Mouse (Mus musculus) MEL (cell line): Measurements from ENCODE around the gene Gramd4. TPM values are rescaled to one million over a fixed set of nuclear protein-coding genes. Genes with fewer than 3 reads are reported as not detected.

Source experiments
- DNase-seq: peaks from one replicate; pipeline ENCODE4 v3.0.0; 2011; ENCODE audit warnings: low read depth, low spot score
- H3K27ac ChIP-seq: 2 replicates; pipeline ENCODE4 v1.5.1; 2012; ENCODE audit warnings: low read depth, mild to moderate bottlenecking, control low read depth, low read length, moderate library complexity; ENCODE audit not compliant: control insufficient read depth
- H3K27me3 ChIP-seq, 2 experiments: fragments of 150-350 bp in 1 of 2; sonication (generic) in 1 of 2; 2 replicates each; pipeline ENCODE4 v1.6.1; 2012; ENCODE audit warnings: low read length in 2 of 2, mild to moderate bottlenecking in 2 of 2, improper control_type of control experiment in 1 of 2, moderate library complexity in 1 of 2; ENCODE audit not compliant: insufficient read depth in 2 of 2, control insufficient read depth in 1 of 2
- H3K36me3 ChIP-seq, 2 experiments: 2 replicates each; pipeline ENCODE4 v1.6.1; 2012 to 2014; ENCODE audit warnings: low read length in 2 of 2, improper control_type of control experiment in 1 of 2, inconsistent platforms in 1 of 2, mild to moderate bottlenecking in 1 of 2; ENCODE audit not compliant: insufficient read depth in 2 of 2, control insufficient read depth in 1 of 2
- H3K4me1 ChIP-seq, 2 experiments: fragments of 150-350 bp in 1 of 2; sonication (generic) in 1 of 2; 2 replicates each; pipeline ENCODE4 v1.6.1; 2012; ENCODE audit warnings: low read length in 2 of 2, improper control_type of control experiment in 1 of 2, mild to moderate bottlenecking in 1 of 2; ENCODE audit not compliant: insufficient read depth in 2 of 2, control insufficient read depth in 1 of 2
- H3K4me3 ChIP-seq, 2 experiments: fragments of 150-350 bp in 1 of 2; sonication (generic) in 1 of 2; 2 replicates each; pipeline ENCODE4 v1.5.1; 2012; ENCODE audit warnings: low read depth in 2 of 2, low read length in 2 of 2, mild to moderate bottlenecking in 2 of 2, moderate library complexity in 2 of 2, control low read depth in 1 of 2, improper control_type of control experiment in 1 of 2; ENCODE audit not compliant: control insufficient read depth in 1 of 2, insufficient read depth in 1 of 2
- H3K79me2 ChIP-seq: 2 replicates; pipeline ENCODE4 v1.6.1; 2012; ENCODE audit warnings: mild to moderate bottlenecking, low read length, moderate library complexity; ENCODE audit not compliant: control insufficient read depth, poor library complexity, insufficient read depth
- H3K9ac ChIP-seq: 2 replicates; pipeline ENCODE4 v1.6.1; 2012; ENCODE audit warnings: low read depth, mild to moderate bottlenecking, control low read depth, low read length, moderate library complexity; ENCODE audit not compliant: control insufficient read depth, poor library complexity, severe bottlenecking
- H3K9me3 ChIP-seq: fragments of 150-350 bp; sonication (generic); replicated peaks from 2 replicates; pipeline ENCODE4 v1.6.1; 2012; ENCODE audit warnings: mild to moderate bottlenecking, low read length, improper control_type of control experiment, moderate library complexity; ENCODE audit not compliant: insufficient read depth
- BHLHE40 ChIP-seq: IDR thresholded peaks from 2 replicates; pipeline ENCODE4 v1.6.1; 2012; ENCODE audit warnings: low read depth, mild to moderate bottlenecking, inconsistent platforms, low read length, improper control_type of control experiment, borderline replicate concordance
- CTCF ChIP-seq, 3 experiments: IDR thresholded peaks in 2 of 3; conservative IDR thresholded peaks in 1 of 3; 2 replicates each; pipeline ENCODE4 v1.5.1; 2011 to 2012; ENCODE audit warnings: low read length in 3 of 3, low read depth in 2 of 3, mild to moderate bottlenecking in 2 of 3, improper control_type of control experiment in 1 of 3, inconsistent platforms in 1 of 3, mixed read lengths in 1 of 3, moderate library complexity in 1 of 3; ENCODE audit not compliant: control insufficient read depth in 1 of 3, insufficient read depth in 1 of 3, poor library complexity in 1 of 3, severe bottlenecking in 1 of 3
- EP300 ChIP-seq, 2 experiments: IDR thresholded peaks; 2 replicates each; pipeline ENCODE4 v1.6.1; 2011; ENCODE audit warnings: improper control_type of control experiment in 2 of 2, low read length in 2 of 2, low read depth in 1 of 2, mild to moderate bottlenecking in 1 of 2
- ETS1 ChIP-seq: IDR thresholded peaks from 2 replicates; pipeline ENCODE4 v1.6.1; 2012; ENCODE audit warnings: low read depth, mild to moderate bottlenecking, inconsistent platforms, low read length, improper control_type of control experiment, moderate library complexity
- GABPA ChIP-seq: IDR thresholded peaks from 2 replicates; pipeline ENCODE4 v1.6.1; 2012; ENCODE audit warnings: low read depth, mild to moderate bottlenecking, inconsistent platforms, low read length, improper control_type of control experiment, moderate library complexity
- GATA1 ChIP-seq: IDR thresholded peaks from 2 replicates; pipeline ENCODE4 v1.6.1; 2011; ENCODE audit warnings: low read depth, low read length, improper control_type of control experiment
- MAFK ChIP-seq: IDR thresholded peaks from 2 replicates; pipeline ENCODE4 v1.6.1; 2011; ENCODE audit warnings: low read depth, mild to moderate bottlenecking, low read length, improper control_type of control experiment, borderline replicate concordance
- MAX ChIP-seq: IDR thresholded peaks from 2 replicates; pipeline ENCODE4 v1.6.1; 2011; ENCODE audit warnings: low read length, improper control_type of control experiment
- MEF2A ChIP-seq: IDR thresholded peaks from 2 replicates; pipeline ENCODE4 v1.6.1; 2014; ENCODE audit warnings: low read depth, mild to moderate bottlenecking, inconsistent platforms, low read length, improper control_type of control experiment; ENCODE audit not compliant: poor library complexity, insufficient replicate concordance, severe bottlenecking; ENCODE audit errors: extremely low read depth
- MYC ChIP-seq: IDR thresholded peaks from 2 replicates; pipeline ENCODE4 v1.6.1; 2011; ENCODE audit warnings: low read depth, mild to moderate bottlenecking, low read length, improper control_type of control experiment, moderate library complexity
- POLR2AphosphoS2 ChIP-seq: IDR thresholded peaks from 2 replicates; pipeline ENCODE4 v1.6.1; 2011; ENCODE audit warnings: low read length, improper control_type of control experiment
- RAD21 ChIP-seq: IDR thresholded peaks from 2 replicates; pipeline ENCODE4 v1.6.1; 2011; ENCODE audit warnings: mild to moderate bottlenecking, low read depth, low read length, improper control_type of control experiment
- SIN3A ChIP-seq: IDR thresholded peaks from 2 replicates; pipeline ENCODE4 v1.6.1; 2012; ENCODE audit warnings: low read length, improper control_type of control experiment, inconsistent platforms
- SMC3 ChIP-seq: IDR thresholded peaks from 2 replicates; pipeline ENCODE4 v1.6.1; 2011; ENCODE audit warnings: low read depth, low read length, improper control_type of control experiment
- TAL1 ChIP-seq: IDR thresholded peaks from 2 replicates; pipeline ENCODE4 v1.6.1; 2012; ENCODE audit warnings: mild to moderate bottlenecking, inconsistent platforms, low read length, moderate library complexity, mixed read lengths
- TCF12 ChIP-seq: IDR thresholded peaks from 2 replicates; pipeline ENCODE4 v1.6.1; 2014; ENCODE audit warnings: low read depth, mild to moderate bottlenecking, inconsistent platforms, low read length, improper control_type of control experiment, moderate library complexity
- UBTF ChIP-seq: IDR thresholded peaks from 2 replicates; pipeline ENCODE4 v1.6.1; 2012; ENCODE audit warnings: low read depth, mild to moderate bottlenecking, inconsistent platforms, low read length, improper control_type of control experiment, moderate library complexity, borderline replicate concordance; ENCODE audit not compliant: insufficient read depth
- ZC3H11A ChIP-seq: IDR thresholded peaks from 2 replicates; pipeline ENCODE4 v1.6.1; 2012; ENCODE audit warnings: low read depth, mild to moderate bottlenecking, inconsistent platforms, low read length, improper control_type of control experiment
- ZKSCAN1 ChIP-seq: IDR thresholded peaks from 2 replicates; pipeline ENCODE4 v1.6.1; 2012; ENCODE audit warnings: low read depth, mild to moderate bottlenecking, inconsistent platforms, low read length, improper control_type of control experiment, moderate library complexity
- ZNF384 ChIP-seq: IDR thresholded peaks from 2 replicates; pipeline ENCODE4 v1.6.1; 2012; ENCODE audit warnings: low read depth, mild to moderate bottlenecking, inconsistent platforms, low read length, improper control_type of control experiment
- polyA plus RNA-seq, 2 experiments: library from polyadenylated mRNA; stranded (reverse) in 1 of 2; unstranded in 1 of 2; fragments of >175 nt in 1 of 2; fragments of >200 nt in 1 of 2; gene quantifications; 2 replicates each; pipeline versions ENCODE4 v1.2.1 to v1.2.4; 2012; ENCODE audit warnings: low replicate concordance in 2 of 2, low read depth in 1 of 2; ENCODE audit not compliant: insufficient read length in 2 of 2, insufficient read depth in 1 of 2, missing spikeins in 1 of 2
- total RNA-seq: library from RNA; depleted of rRNA; stranded (reverse); fragments of 300-350 nt; gene quantifications from 2 replicates; pipeline ENCODE4 v1.2.3, GENCODE M21; 2012

The Gramd4 gene
- total and polyA plus RNA-seq, 3 experiments: 35.2 to 43.1 (median 38.0) TPM

DNA sequence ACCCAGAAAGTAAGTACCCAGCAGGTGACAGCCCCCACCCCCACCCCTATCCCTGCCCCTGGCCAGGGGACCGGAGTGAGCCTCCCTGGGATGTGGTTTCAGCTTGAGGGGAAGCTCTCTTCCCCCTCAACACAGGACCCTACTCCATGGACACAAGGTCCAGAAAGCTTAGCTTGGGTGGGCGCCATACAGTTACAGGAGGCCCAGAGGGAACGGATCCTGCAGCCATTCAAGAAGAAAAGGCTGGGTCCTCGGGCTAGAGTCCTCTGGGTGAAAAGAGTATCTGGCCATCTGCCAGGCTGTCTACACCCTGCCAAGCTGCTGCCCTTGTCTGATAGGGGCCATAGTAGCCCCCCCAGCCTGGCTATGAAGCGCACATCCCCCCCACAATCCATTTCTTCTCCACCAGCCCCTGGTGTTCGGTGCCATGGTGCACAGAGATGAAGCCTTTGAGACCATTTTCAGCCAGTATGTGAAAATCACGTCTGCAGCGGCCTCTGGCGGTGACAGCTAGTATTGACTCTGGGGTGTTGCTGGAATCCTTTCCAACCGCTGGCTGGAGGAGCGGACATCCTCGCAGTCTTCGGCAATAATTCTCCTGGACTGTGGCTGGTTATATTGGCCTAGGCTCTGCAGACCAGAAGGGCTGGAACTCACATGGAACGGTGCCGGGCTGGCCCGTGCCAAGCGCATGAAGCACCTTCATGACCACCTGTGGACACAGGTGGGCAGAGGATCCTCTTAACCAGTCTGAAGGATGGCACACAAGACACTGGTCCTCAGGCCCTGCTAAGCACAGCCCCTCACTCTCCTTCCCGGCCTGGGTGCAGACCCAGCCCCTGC lies 77.7 kb downstream of the Gramd4 start:
- Histone ChIP-seq H3K36me3 (no peaks in the 10 kb centered on the region; a peak in 1 of 4 replicates), H3K4me1 (no peaks in the 10 kb centered on the region), H3K9me3 (no peaks in the 10 kb centered on the region), H3K4me3 (no peak overlapping the region), H3K79me2 (no peaks in the 10 kb centered on the region), H3K9ac (no peak overlapping the region), H3K27me3 (no peaks in the 10 kb centered on the region), H3K27ac (no peak overlapping the region)
- no peak for TF ChIP-seq TCF12
- TF ChIP-seq SIN3A: peak; percentile 26; the same call in 1 of the 2 replicates
- TF ChIP-seq SMC3: peak; percentile 85
- peak; percentile 70 for TF ChIP-seq ZC3H11A
- TF ChIP-seq CTCF (IDR thresholded peaks at IDR 0.05 in 2 of 3, conservative IDR thresholded peaks at IDR 0.05 in 1 of 3; ENCODE audit: control insufficient read depth in 1 of 3, insufficient read depth in 1 of 3, low read depth in 2 of 3, low read length in 3 of 3, poor library complexity in 1 of 3, severe bottlenecking in 1 of 3): peak; percentile 89 to 91 (median 90)
- TF ChIP-seq RAD21: peak; percentile 80
- DNase-seq: peak; percentile 77

DNA sequence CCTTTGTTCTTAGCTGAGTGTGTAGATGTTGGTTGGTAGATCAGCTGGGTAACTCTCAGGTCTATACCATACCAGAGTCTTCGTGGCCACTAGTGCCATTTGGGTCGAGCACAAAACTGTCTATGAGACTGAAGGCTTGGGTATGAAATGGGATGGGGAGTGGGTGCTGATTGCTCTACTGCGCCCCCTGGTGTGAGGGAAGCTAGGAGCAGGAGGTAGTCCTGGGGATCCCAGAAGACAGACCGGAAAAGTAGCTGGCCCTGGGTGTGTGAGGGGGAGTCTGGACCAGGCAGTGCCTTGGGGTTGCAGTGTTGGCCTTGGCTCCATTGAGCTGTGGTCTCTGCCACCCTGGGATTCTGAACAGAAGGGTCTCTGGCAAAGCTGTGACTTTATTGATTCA lies 80.1 kb downstream of the Gramd4 start:
- Histone ChIP-seq H3K79me2 (no peaks in the 10 kb centered on the region), H3K36me3 (no peaks in the 10 kb centered on the region), H3K27me3 (no peaks in the 10 kb centered on the region), H3K4me3 (no peak overlapping the region), H3K27ac (no peak overlapping the region), H3K9me3 (no peaks in the 10 kb centered on the region), H3K4me1 (no peaks in the 10 kb centered on the region), H3K9ac (no peak overlapping the region)
- TF ChIP-seq GABPA (no peak), TAL1 (no peak), POLR2AphosphoS2 (0 out of 2 replicates have a peak, but pooled peaks have one; percentile 18), BHLHE40 (no peak), SMC3 (peak; percentile 63), CTCF (IDR thresholded peaks at IDR 0.05 in 2 of 3, conservative IDR thresholded peaks at IDR 0.05 in 1 of 3; ENCODE audit: control insufficient read depth in 1 of 3, insufficient read depth in 1 of 3, low read depth in 2 of 3, low read length in 3 of 3, poor library complexity in 1 of 3, severe bottlenecking in 1 of 3) (peak; percentile 65 to 73 (median 70)), SIN3A (no peak), MEF2A (no peak), ZKSCAN1 (no peak), GATA1 (no peak), ZC3H11A (no peak), MYC (no peak), MAX (no peak), EP300 (IDR thresholded peaks at IDR 0.05; ENCODE audit: low read depth in 1 of 2, low read length in 2 of 2) (no peak), MAFK (no peak), ETS1 (no peak), ZNF384 (no peak), UBTF (no peak), RAD21 (peak; percentile 24; the same call in 1 of the 2 replicates)
- peak; percentile 48 for DNase-seq
